Mouse (Mus musculus): ENCODE measurements around the gene Polrmt. TPM values are rescaled to one million over a fixed set of nuclear protein-coding genes. Genes with fewer than 3 reads are reported as not detected.
A peak's percentile ranks its signal among the peaks of the same experiment; 100 is the strongest.

Polrmt gene
- total RNA-seq, 1 experiment: 109 TPM

GRCm38 (mm10) chr10:79793051-79793737, 46.8 kb upstream of the Polrmt start, which contains the start of gene Palm:
TSS of gene Palm (plus strand) at chr10:79793572.
- Histone ChIP-seq H3K9ac (ENCODE audit: insufficient read depth, low read depth, low read length, poor library complexity, severe bottlenecking) (peak within 1 kb of the TSS; percentile 93), H3K4me3 (ENCODE audit: insufficient read depth in 1 of 2, low read depth in 1 of 2, low read length in 2 of 2, poor library complexity in 1 of 2, severe bottlenecking in 1 of 2) (peak within 1 kb of the TSS; percentile 77 to 98), H3K9me3 (ENCODE audit: control insufficient read depth, insufficient read depth, low read depth, low read length) (no peaks in the 10 kb centered on the region), H3K27ac (ENCODE audit: insufficient read depth, low read depth, low read length, poor library complexity, severe bottlenecking) (no peak within 1 kb of the TSS; the same call in 1 of the 2 replicates), H3K4me1 (ENCODE audit: control insufficient read depth in 2 of 2, insufficient read depth in 2 of 2, low read length in 2 of 2, poor library complexity in 1 of 2) (peaks cover 7 to 24% of the 10 kb centered on the region in 2 experiments), H3K36me3 (ENCODE audit: control insufficient read depth, insufficient read depth, low read length, poor library complexity, severe bottlenecking) (no peaks in the 10 kb centered on the region)
- no peak for TF ChIP-seq ZC3H11A (IDR thresholded peaks at IDR 0.05; ENCODE audit: borderline replicate concordance, low read depth, low read length)
- no peak for TF ChIP-seq CHD2 (IDR thresholded peaks at IDR 0.05; ENCODE audit: low read depth, low read length)
- TF ChIP-seq HCFC1 (IDR thresholded peaks at IDR 0.05; ENCODE audit: borderline replicate concordance, insufficient read depth, low read length): no peak; the same call in 1 of the 2 replicates
- no peak for TF ChIP-seq MAFK (IDR thresholded peaks at IDR 0.05; ENCODE audit: insufficient read depth, low read depth, low read length)
- no peak for TF ChIP-seq ZNF384 (IDR thresholded peaks at IDR 0.05; ENCODE audit: low read depth, low read length)
- in situ Hi-C loops (cut with MboI; ENCODE audit: low sequenced_read_pairs in 2 of 2, unreplicated experiment in 2 of 2): no loop called here
- DNase-seq (ENCODE audit: low read depth, low spot score): no peak

DNA sequence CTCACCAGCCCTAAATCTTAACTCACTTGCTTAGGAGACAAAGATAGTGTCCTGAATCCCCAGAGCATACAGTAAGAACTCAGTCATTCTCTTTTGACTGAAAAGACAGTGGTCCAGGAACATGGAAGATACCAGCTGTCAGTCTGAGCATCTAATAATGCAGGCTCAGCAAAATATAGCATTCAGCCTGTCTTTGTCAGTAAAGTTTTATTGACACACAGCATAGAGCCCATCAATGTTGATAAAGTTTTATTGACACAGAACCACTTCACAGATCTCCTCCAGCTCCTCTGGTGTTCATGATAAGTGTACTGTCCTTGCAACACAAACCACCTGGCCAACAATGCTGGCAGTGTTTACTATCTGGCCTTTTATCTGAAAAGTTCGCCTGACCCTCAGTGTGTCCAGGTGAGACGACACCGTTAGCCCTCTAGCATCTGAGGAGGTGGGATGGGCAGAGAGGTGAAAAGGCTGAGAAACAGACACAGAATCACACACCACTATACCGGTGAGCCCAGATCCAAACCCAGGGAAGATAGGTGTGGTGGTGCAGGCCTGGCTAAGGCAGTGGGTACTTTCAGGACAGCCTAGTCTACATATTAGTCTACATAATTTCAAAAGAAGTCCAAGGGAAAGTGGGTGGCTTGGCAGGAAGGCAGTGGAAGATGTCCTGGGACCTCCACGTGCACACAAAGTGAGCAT, 46.1 kb upstream of the Polrmt start:
- in situ Hi-C loops (cut with MboI; ENCODE audit: low sequenced_read_pairs in 2 of 2, unreplicated experiment in 2 of 2): no loop called here
- H3K27ac ChIP-seq (ENCODE audit: insufficient read depth, low read depth, low read length, poor library complexity, severe bottlenecking): no peak overlapping the region

GRCm38 (mm10) chr10:79790861-79791260, 44.5 kb upstream of the Polrmt start, which contains the start of gene Prss57:
TSS of gene Prss57 (minus strand) at chr10:79790961.
- no peaks in the 10 kb centered on the region for H3K36me3 ChIP-seq (ENCODE audit: control insufficient read depth, insufficient read depth, low read length, poor library complexity, severe bottlenecking)
- no peak within 1 kb of the TSS for H3K9ac ChIP-seq (ENCODE audit: insufficient read depth, low read depth, low read length, poor library complexity, severe bottlenecking)
- no peak within 1 kb of the TSS for H3K27ac ChIP-seq (ENCODE audit: insufficient read depth, low read depth, low read length, poor library complexity, severe bottlenecking)
- no peaks in the 10 kb centered on the region for H3K9me3 ChIP-seq (ENCODE audit: control insufficient read depth, insufficient read depth, low read depth, low read length)
- no peak for DNase-seq (ENCODE audit: low read depth, low spot score)
- peaks cover 2 to 13% of the 10 kb centered on the region in 2 experiments; a peak in 3 of 4 replicates for H3K4me1 ChIP-seq (ENCODE audit: control insufficient read depth in 2 of 2, insufficient read depth in 2 of 2, low read length in 2 of 2, poor library complexity in 1 of 2)
- no peak within 1 kb of the TSS for H3K4me3 ChIP-seq (ENCODE audit: insufficient read depth in 1 of 2, low read depth in 1 of 2, low read length in 2 of 2, poor library complexity in 1 of 2, severe bottlenecking in 1 of 2)
- in situ Hi-C loops (cut with MboI; ENCODE audit: low sequenced_read_pairs in 2 of 2, unreplicated experiment in 2 of 2): no loop called here
- no peak for TF ChIP-seq CHD2 (IDR thresholded peaks at IDR 0.05; ENCODE audit: low read depth, low read length)
- TF ChIP-seq MAFK (IDR thresholded peaks at IDR 0.05; ENCODE audit: insufficient read depth, low read depth, low read length): no peak
- no peak for TF ChIP-seq ZNF384 (IDR thresholded peaks at IDR 0.05; ENCODE audit: low read depth, low read length)
- TF ChIP-seq HCFC1 (IDR thresholded peaks at IDR 0.05; ENCODE audit: borderline replicate concordance, insufficient read depth, low read length): no peak
- TF ChIP-seq ZC3H11A (IDR thresholded peaks at IDR 0.05; ENCODE audit: borderline replicate concordance, low read depth, low read length): no peak

More for the DNA sequence above, 46.1 kb upstream of the Polrmt start:
- Histone ChIP-seq H3K4me1 (ENCODE audit: control insufficient read depth in 2 of 2, insufficient read depth in 2 of 2, low read length in 2 of 2, poor library complexity in 1 of 2) (peaks cover 7 to 21% of the 10 kb centered on the region in 2 experiments), H3K36me3 (ENCODE audit: control insufficient read depth, insufficient read depth, low read length, poor library complexity, severe bottlenecking) (no peaks in the 10 kb centered on the region), H3K4me3 (ENCODE audit: insufficient read depth in 1 of 2, low read depth in 1 of 2, low read length in 2 of 2, poor library complexity in 1 of 2, severe bottlenecking in 1 of 2) (no peak overlapping the region), H3K9ac (ENCODE audit: insufficient read depth, low read depth, low read length, poor library complexity, severe bottlenecking) (no peak overlapping the region), H3K9me3 (ENCODE audit: control insufficient read depth, insufficient read depth, low read depth, low read length) (no peaks in the 10 kb centered on the region)
- no peak for DNase-seq (ENCODE audit: low read depth, low spot score)
- TF ChIP-seq ZC3H11A (IDR thresholded peaks at IDR 0.05; ENCODE audit: borderline replicate concordance, low read depth, low read length) (no peak), ZNF384 (IDR thresholded peaks at IDR 0.05; ENCODE audit: low read depth, low read length) (peak; percentile 53; the same call in 1 of the 2 replicates), MAFK (IDR thresholded peaks at IDR 0.05; ENCODE audit: insufficient read depth, low read depth, low read length) (peak; percentile 93), CHD2 (IDR thresholded peaks at IDR 0.05; ENCODE audit: low read depth, low read length) (no peak), HCFC1 (IDR thresholded peaks at IDR 0.05; ENCODE audit: borderline replicate concordance, insufficient read depth, low read length) (no peak)

DNA sequence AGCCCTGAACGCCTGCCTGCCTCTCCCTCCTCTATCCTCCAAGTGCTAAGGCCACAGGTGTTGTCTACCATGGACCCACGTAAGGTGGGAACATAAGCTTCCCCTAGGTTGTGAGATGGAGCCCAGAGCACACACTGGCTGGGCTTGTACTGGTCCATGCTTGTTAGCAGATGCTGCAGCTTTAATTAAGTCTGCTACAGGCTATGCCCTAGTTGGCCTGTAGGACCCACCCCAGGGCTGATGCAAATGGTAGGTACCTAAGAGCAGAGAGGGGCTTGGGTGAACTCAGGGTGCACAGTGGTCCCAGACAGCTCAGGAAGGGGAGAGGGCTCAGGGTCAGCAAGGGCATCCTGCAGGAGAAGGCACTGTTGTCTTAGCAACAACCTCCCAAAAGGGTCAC, 43.2 kb upstream of the Polrmt start:
- Histone ChIP-seq H3K4me3 (ENCODE audit: insufficient read depth in 1 of 2, low read depth in 1 of 2, low read length in 2 of 2, poor library complexity in 1 of 2, severe bottlenecking in 1 of 2) (no peak overlapping the region), H3K36me3 (ENCODE audit: control insufficient read depth, insufficient read depth, low read length, poor library complexity, severe bottlenecking) (no peaks in the 10 kb centered on the region), H3K9me3 (ENCODE audit: control insufficient read depth, insufficient read depth, low read depth, low read length) (no peaks in the 10 kb centered on the region), H3K27ac (ENCODE audit: insufficient read depth, low read depth, low read length, poor library complexity, severe bottlenecking) (no peak overlapping the region), H3K9ac (ENCODE audit: insufficient read depth, low read depth, low read length, poor library complexity, severe bottlenecking) (no peak overlapping the region), H3K4me1 (ENCODE audit: control insufficient read depth in 2 of 2, insufficient read depth in 2 of 2, low read length in 2 of 2, poor library complexity in 1 of 2) (peaks cover 2 to 5% of the 10 kb centered on the region in 2 experiments; a peak in 3 of 4 replicates)
- in situ Hi-C loops (cut with MboI; ENCODE audit: low sequenced_read_pairs in 2 of 2, unreplicated experiment in 2 of 2): no loop called here
- no peak for TF ChIP-seq HCFC1 (IDR thresholded peaks at IDR 0.05; ENCODE audit: borderline replicate concordance, insufficient read depth, low read length)
- TF ChIP-seq MAFK (IDR thresholded peaks at IDR 0.05; ENCODE audit: insufficient read depth, low read depth, low read length): no peak
- no peak for TF ChIP-seq CHD2 (IDR thresholded peaks at IDR 0.05; ENCODE audit: low read depth, low read length)
- no peak for TF ChIP-seq ZC3H11A (IDR thresholded peaks at IDR 0.05; ENCODE audit: borderline replicate concordance, low read depth, low read length)
- TF ChIP-seq ZNF384 (IDR thresholded peaks at IDR 0.05; ENCODE audit: low read depth, low read length): no peak
- no peak for DNase-seq (ENCODE audit: low read depth, low spot score)
